Mouse (Mus musculus): ENCODE results near the gene Acer1. TPM values are rescaled to one million over a fixed set of nuclear protein-coding genes. Genes with fewer than 3 reads are reported as not detected.
A peak's percentile ranks its signal among the peaks of the same experiment; 100 is the strongest.

Acer1 gene
- polyA plus RNA-seq, 1 experiment from 2014 or later = not detected

DNA sequence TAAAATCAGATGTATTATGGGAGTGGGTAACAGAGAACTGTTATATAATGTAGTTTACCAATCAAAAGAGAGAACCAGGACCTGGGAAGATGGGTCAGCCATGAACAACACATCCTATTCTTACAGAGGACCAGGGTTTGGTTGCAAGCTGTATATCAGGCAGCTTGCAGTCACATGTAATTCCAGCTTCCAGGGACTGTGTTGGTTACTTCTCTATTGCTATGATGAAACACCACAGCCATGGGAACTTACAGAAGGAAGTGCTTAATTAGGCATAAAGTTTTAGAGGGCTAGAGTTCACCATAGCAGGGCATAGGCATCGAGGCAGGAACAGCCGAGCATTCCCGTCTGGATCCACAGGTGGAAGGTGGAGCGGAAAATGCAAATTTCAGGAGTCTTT lies 43.2 kb downstream of the Acer1 start:
- H3K27ac ChIP-seq (ENCODE audit: low read depth) = no peak overlapping the region
- ATAC-seq (no peak), DNase-seq (peak; percentile 7)
- no peaks in the 10 kb centered on the region for H3K27me3 ChIP-seq (ENCODE audit: insufficient read depth, low read length)
- no peak overlapping the region for H3K4me3 ChIP-seq (ENCODE audit: low read depth, low read length)
- H3K36me3 ChIP-seq (replicated peaks; ENCODE audit: insufficient read depth, low read length) = no peaks in the 10 kb centered on the region
- peaks cover 13% of the 10 kb centered on the region for H3K4me1 ChIP-seq (ENCODE audit: insufficient read depth)
- 77% methylated on average over 4 of the region's 4 CpGs for WGBS (ENCODE audit: insufficient replicate concordance)
- no peak overlapping the region for H3K4me2 ChIP-seq (ENCODE audit: low read depth, low read length)
- no peak for TF ChIP-seq EP300 (IDR thresholded peaks at IDR 0.05; ENCODE audit: low read depth)
- no peak for TF ChIP-seq CTCF (IDR thresholded peaks at IDR 0.05; ENCODE audit: low read depth)
- H3K9me3 ChIP-seq (ENCODE audit: low read length) = no peaks in the 10 kb centered on the region
- no peak overlapping the region for H3K9ac ChIP-seq (replicated peaks)

DNA sequence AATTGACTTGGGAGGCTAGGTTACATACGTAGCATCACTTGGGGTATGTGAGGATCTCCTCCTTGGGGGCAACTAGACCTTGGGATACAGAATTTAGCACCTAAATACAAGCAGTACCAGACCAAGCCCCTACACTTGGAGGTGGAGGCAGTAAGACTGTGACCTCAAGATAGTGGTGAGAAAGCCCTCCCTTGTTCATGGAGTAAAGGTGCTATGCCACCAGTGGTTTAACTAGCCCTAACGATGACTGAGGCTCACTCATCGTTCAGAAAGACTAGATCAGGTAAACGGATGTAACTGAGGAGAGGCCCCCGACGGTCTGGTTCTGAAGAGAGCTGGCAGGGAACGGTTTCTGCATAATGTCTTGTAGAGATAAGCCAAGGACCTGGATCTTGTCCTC lies 45.2 kb downstream of the Acer1 start:
- Histone ChIP-seq H3K27ac (ENCODE audit: low read depth) (no peak overlapping the region), H3K9ac (replicated peaks) (no peak overlapping the region), H3K9me3 (ENCODE audit: low read length) (no peaks in the 10 kb centered on the region), H3K4me3 (ENCODE audit: low read depth, low read length) (no peak overlapping the region), H3K27me3 (ENCODE audit: insufficient read depth, low read length) (no peaks in the 10 kb centered on the region), H3K36me3 (replicated peaks; ENCODE audit: insufficient read depth, low read length) (no peaks in the 10 kb centered on the region), H3K4me1 (ENCODE audit: insufficient read depth) (peaks cover 15% of the 10 kb centered on the region), H3K4me2 (ENCODE audit: low read depth, low read length) (no peak overlapping the region)
- ATAC-seq (no peak), DNase-seq (no peak)
- no peak for TF ChIP-seq CTCF (IDR thresholded peaks at IDR 0.05; ENCODE audit: low read depth)
- TF ChIP-seq EP300 (IDR thresholded peaks at IDR 0.05; ENCODE audit: low read depth) = no peak
- 80% methylated on average over 7 of the region's 7 CpGs for WGBS (ENCODE audit: insufficient replicate concordance)

DNA sequence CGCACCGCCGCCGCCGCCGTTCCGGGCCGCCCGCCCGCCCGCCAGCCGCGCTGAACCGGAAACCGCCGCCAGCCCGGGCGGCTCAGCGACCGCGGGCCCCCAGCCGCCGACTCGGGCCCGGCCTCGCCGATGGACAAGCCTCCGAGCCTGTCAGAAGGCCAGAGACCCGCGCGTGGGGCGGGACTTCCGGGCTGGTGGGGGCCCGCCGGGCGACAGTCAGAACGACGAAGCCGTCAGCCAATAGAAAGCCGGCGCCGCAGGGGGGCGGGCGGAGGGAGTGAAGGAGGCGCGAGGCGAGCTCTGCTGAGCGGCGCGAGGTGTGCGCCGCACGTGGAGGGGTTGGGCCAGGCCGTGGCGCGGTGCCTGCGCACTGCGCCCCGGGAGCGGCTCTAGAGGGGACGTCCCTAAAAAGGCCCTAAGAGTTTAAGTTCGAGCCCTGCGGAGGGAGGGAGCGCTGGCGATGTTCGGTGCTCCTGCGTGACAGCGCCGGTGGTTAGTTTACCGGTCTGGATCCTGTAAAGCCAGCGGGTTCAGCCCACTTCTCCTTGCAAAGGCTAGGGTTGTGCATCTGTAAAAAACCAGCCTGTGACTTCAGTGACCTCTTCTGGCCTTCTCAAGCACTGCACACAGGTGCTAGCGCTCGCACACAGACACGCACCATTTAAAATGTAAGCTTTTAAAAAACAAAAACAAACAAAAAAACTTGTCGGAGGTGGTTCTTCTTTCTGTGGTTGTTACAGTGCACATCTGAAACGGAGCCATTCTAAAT lies 46.4 kb downstream of the Acer1 start, which contains the start of gene Mllt1:
TSS of gene Mllt1 (minus strand) at position 53 of the 769 bp plus-strand sequence.
- Histone ChIP-seq H3K27ac (ENCODE audit: low read depth) (peak within 1 kb of the TSS; percentile 76), H3K36me3 (replicated peaks; ENCODE audit: insufficient read depth, low read length) (no peaks in the 10 kb centered on the region), H3K9me3 (ENCODE audit: low read length) (no peaks in the 10 kb centered on the region), H3K4me1 (ENCODE audit: insufficient read depth) (peaks cover 16% of the 10 kb centered on the region), H3K4me3 (ENCODE audit: low read depth, low read length) (peak within 1 kb of the TSS; percentile 91), H3K27me3 (ENCODE audit: insufficient read depth, low read length) (no peaks in the 10 kb centered on the region), H3K4me2 (ENCODE audit: low read depth, low read length) (peak within 1 kb of the TSS; percentile 100), H3K9ac (replicated peaks) (peak within 1 kb of the TSS; percentile 92)
- peak; percentile 98 for DNase-seq
- TF ChIP-seq EP300 (IDR thresholded peaks at IDR 0.05; ENCODE audit: low read depth) = no peak
- TF ChIP-seq CTCF (IDR thresholded peaks at IDR 0.05; ENCODE audit: low read depth) = peak; percentile 65
- ATAC-seq = peak; percentile 99
- 4% methylated on average over 55 of the region's 76 CpGs for WGBS (ENCODE audit: insufficient replicate concordance)

DNA sequence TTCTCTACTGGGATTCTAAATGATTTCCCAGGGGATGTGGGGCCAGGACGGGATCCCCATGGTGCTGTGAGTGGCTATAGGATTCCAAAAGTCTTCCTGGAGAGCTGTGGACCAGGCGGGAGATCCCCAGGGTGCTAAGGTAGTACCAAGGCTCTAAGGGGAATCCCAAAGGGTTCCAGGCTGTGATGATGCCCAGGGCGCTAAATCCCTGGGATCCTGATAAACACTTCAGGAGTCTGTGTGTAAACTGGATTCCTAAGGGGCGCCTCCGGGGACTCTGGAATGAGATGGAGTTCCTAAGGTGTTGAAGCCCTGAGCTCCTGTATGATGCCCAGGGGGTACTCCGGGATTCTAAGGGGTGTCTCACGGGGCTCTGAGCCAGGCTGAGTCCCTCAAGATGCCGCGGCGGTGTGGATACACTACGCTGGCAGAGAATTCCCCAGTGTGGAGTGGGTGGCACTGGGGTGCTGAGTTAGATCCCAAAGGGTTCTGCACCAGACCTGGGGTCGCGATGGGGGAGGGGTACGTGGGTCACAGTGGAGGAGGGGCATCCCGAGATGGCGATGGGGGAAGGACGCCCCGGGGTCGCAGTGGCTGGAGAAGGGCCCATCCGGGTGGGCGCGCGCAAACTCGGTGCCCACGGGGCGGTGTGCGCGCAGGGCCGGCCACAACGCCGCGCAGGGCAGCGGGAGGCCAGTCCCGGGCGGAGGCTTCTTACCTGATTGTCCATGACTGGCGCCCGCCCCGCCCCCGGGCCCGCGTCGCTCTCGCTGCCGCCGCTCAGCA lies 47.2 kb downstream of the Acer1 start:
- Histone ChIP-seq H3K4me3 (ENCODE audit: low read depth, low read length) (peak overlapping the region; percentile 91), H3K4me2 (ENCODE audit: low read depth, low read length) (peak overlapping the region; percentile 100), H3K27ac (ENCODE audit: low read depth) (peak overlapping the region; percentile 76), H3K4me1 (ENCODE audit: insufficient read depth) (peaks cover 25% of the 10 kb centered on the region), H3K9me3 (ENCODE audit: low read length) (no peaks in the 10 kb centered on the region), H3K27me3 (ENCODE audit: insufficient read depth, low read length) (no peaks in the 10 kb centered on the region), H3K36me3 (replicated peaks; ENCODE audit: insufficient read depth, low read length) (no peaks in the 10 kb centered on the region), H3K9ac (replicated peaks) (peak overlapping the region; percentile 92)
- WGBS (ENCODE audit: insufficient replicate concordance) = 6% methylated on average over 21 of the region's 45 CpGs
- ATAC-seq = peak; percentile 61
- no peak for DNase-seq
- TF ChIP-seq CTCF (IDR thresholded peaks at IDR 0.05; ENCODE audit: low read depth) (no peak), EP300 (IDR thresholded peaks at IDR 0.05; ENCODE audit: low read depth) (no peak)

DNA sequence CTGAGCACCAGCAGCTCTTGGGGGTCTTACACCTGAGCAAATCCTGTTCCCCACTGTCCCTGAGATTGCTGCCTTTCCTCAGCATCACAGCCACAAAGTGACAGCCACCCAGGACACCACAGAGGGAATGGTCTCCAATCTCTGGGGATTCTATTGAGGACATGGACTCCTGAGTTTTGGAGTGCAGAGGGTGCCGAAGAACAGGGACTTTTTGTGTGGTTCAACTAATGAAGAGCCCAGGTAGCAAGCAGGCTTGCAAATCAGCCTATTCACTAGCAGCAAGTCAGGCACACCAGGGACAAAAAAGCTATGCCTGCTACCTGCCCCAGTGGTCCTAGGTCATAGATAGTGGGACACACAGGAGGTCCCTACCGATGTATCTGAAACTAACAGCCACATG lies 48.5 kb downstream of the Acer1 start:
- ATAC-seq (no peak), DNase-seq (no peak)
- Histone ChIP-seq H3K27me3 (ENCODE audit: insufficient read depth, low read length) (no peaks in the 10 kb centered on the region), H3K4me2 (ENCODE audit: low read depth, low read length) (no peak overlapping the region), H3K27ac (ENCODE audit: low read depth) (no peak overlapping the region), H3K4me1 (ENCODE audit: insufficient read depth) (peaks cover 33% of the 10 kb centered on the region), H3K4me3 (ENCODE audit: low read depth, low read length) (no peak overlapping the region), H3K36me3 (replicated peaks; ENCODE audit: insufficient read depth, low read length) (no peaks in the 10 kb centered on the region), H3K9ac (replicated peaks) (no peak overlapping the region), H3K9me3 (ENCODE audit: low read length) (no peaks in the 10 kb centered on the region)
- WGBS (ENCODE audit: insufficient replicate concordance) = 82% methylated on average over 2 of the region's 2 CpGs
- TF ChIP-seq EP300 (IDR thresholded peaks at IDR 0.05; ENCODE audit: low read depth) (no peak), CTCF (IDR thresholded peaks at IDR 0.05; ENCODE audit: low read depth) (no peak)

DNA sequence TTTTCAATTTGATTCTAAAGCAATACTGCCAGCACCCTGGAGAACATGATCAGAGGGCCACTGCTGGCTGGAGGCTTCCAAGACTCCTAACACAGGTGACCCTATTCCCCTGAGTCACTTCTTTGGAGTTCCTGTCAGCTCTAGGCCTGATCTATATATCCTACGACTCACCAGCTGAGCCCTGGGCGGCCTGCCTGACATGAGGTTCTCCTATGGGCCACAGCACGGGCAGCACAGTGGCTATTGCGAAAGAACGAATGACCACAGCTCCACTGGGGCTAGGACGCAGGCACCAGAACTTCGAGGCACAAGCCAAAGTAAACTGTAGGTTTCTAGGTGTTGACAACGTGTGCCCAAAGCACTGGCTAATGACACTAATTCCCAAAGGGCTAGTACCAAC lies 51.9 kb downstream of the Acer1 start:
- no peak overlapping the region for H3K4me3 ChIP-seq (ENCODE audit: low read depth, low read length)
- DNase-seq (peak; percentile 63), ATAC-seq (peak; percentile 82)
- no peaks in the 10 kb centered on the region for H3K9me3 ChIP-seq (ENCODE audit: low read length)
- H3K36me3 ChIP-seq (replicated peaks; ENCODE audit: insufficient read depth, low read length) = no peaks in the 10 kb centered on the region; the same call in 1 of the 2 replicates
- no peak overlapping the region for H3K4me2 ChIP-seq (ENCODE audit: low read depth, low read length)
- H3K27ac ChIP-seq (ENCODE audit: low read depth) = peak overlapping the region; percentile 44; the same call in 1 of the 2 replicates
- H3K4me1 ChIP-seq (ENCODE audit: insufficient read depth) = peaks cover 30% of the 10 kb centered on the region
- no peak for TF ChIP-seq EP300 (IDR thresholded peaks at IDR 0.05; ENCODE audit: low read depth)
- no peak for TF ChIP-seq CTCF (IDR thresholded peaks at IDR 0.05; ENCODE audit: low read depth)
- H3K9ac ChIP-seq (replicated peaks) = no peak overlapping the region; the same call in 1 of the 2 replicates
- WGBS (ENCODE audit: insufficient replicate concordance) = 38% methylated on average over 8 of the region's 8 CpGs
- H3K27me3 ChIP-seq (ENCODE audit: insufficient read depth, low read length) = no peaks in the 10 kb centered on the region
